ENCODE assay signal across 8 mouse cellular contexts in the genomic region with DNA sequence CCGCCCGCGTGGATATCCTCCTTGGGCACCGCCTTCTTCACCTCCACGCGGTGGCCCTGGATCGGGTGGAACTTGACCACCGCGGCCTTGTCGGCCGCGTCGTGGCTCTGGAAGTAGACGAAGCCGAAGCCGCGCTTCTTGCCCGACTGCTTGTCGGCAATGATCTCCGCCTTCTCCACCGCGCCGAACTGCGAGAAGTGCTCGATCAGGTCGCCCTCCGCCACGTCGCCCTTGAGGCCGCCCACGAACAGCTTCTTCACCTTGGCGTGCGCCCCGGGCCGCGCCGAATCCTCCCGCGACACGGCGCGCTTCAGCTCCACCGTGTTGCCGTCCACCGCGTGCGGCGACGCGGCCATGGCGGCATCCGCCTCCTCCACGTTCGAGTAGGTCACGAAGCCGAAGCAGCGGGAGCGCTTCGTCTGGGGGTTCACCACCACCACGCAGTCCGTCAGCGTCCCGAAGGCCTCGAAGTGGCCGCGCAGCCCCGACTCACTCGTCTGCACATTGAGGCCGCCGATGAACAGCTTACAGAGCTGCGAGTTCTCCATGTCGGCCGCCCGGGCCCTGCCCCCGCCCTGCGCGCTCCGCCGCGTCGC. TPM values are rescaled to one million over a fixed set of nuclear protein-coding genes. Genes with fewer than 3 reads are reported as not detected.
DNase-seq lines count a peak whose midpoint lies in the region; ATAC-seq and TF ChIP-seq lines count a peak whose summit lies in the region.

No protein-coding gene starts in this region.

- peak overlapping the region; percentile 100 for H3K9ac ChIP-seq in embryonic facial prominence, embryonic 11.5 days (replicated peaks; ENCODE audit: low read length)
- peak overlapping the region; percentile 100 for H3K9ac ChIP-seq in kidney, embryonic 16.5 days (replicated peaks; ENCODE audit: low read length)

- ATAC-seq in embryonic facial prominence, embryonic 11.5 days (replicated peaks; ENCODE audit: insufficient number of reproducible peaks, low FRiP score, low TSS enrichment, low read depth), result peak; percentile 25; the same call in 1 of the 2 replicates
- ATAC-seq in kidney, embryonic 16.5 days (ENCODE audit: low FRiP score, low TSS enrichment), result peak; percentile 19
- no peak for ATAC-seq in megakaryocyte progenitor cell, adult 5-6 weeks (replicated peaks; ENCODE audit: poor library complexity)

- H3K27ac ChIP-seq in embryonic facial prominence, embryonic 11.5 days (replicated peaks; ENCODE audit: low read depth, low read length), result peak overlapping the region; percentile 98
- peak overlapping the region; percentile 98 for H3K27ac ChIP-seq in kidney, embryonic 16.5 days (ENCODE audit: low read length)
- H3K27ac ChIP-seq in olfactory bulb, adult 2 months (ENCODE audit: insufficient read depth, low read depth, low read length), result peak overlapping the region; percentile 91

- H3K27me3 ChIP-seq in embryonic facial prominence, embryonic 11.5 days (ENCODE audit: control insufficient read depth, insufficient read depth, low read length), result no peaks in the 10 kb centered on the region
- H3K27me3 ChIP-seq in kidney, embryonic 16.5 days (ENCODE audit: insufficient read depth, low read length), result no peaks in the 10 kb centered on the region

- under 1% methylated on average over 66 of the region's 81 CpGs for WGBS in embryonic facial prominence, embryonic 11.5 days
- under 1% methylated on average over 60 of the region's 81 CpGs for WGBS in kidney, embryonic 16.5 days
- under 1% methylated on average over 81 of the region's 81 CpGs for WGBS in olfactory bulb, adult 2 months

- no peak for TF ChIP-seq POLR2A in olfactory bulb, adult 2 months (IDR thresholded peaks at IDR 0.05; ENCODE audit: insufficient read depth, low read depth, low read length)

- no peaks in the 10 kb centered on the region for H3K36me3 ChIP-seq in embryonic facial prominence, embryonic 11.5 days (replicated peaks; ENCODE audit: control insufficient read depth, insufficient read depth, low read depth, low read length)
- H3K36me3 ChIP-seq in kidney, embryonic 16.5 days (ENCODE audit: insufficient read depth, low read length), result peaks cover 3% of the 10 kb centered on the region; the same call in 1 of the 2 replicates

- H3K4me2 ChIP-seq in embryonic facial prominence, embryonic 11.5 days (ENCODE audit: low read depth, low read length), result peak overlapping the region; percentile 58
- H3K4me2 ChIP-seq in kidney, embryonic 16.5 days (replicated peaks; ENCODE audit: low read depth, low read length), result peak overlapping the region; percentile 78

- no peak for TF ChIP-seq CTCF in olfactory bulb, adult 2 months (IDR thresholded peaks at IDR 0.05; ENCODE audit: insufficient read depth, low read depth, low read length)

- H3K4me3 ChIP-seq in embryonic facial prominence, embryonic 11.5 days (ENCODE audit: low read depth, low read length), result peak overlapping the region; percentile 99
- peak overlapping the region; percentile 92 for H3K4me3 ChIP-seq in kidney, embryonic 16.5 days (ENCODE audit: low read length)
- H3K4me3 ChIP-seq in olfactory bulb, adult 2 months (ENCODE audit: insufficient read depth, low read depth, low read length), result peak overlapping the region; percentile 69

- no peaks in the 10 kb centered on the region for H3K4me1 ChIP-seq in embryonic facial prominence, embryonic 11.5 days (ENCODE audit: control insufficient read depth, insufficient read depth, low read length)
- peaks cover 39% of the 10 kb centered on the region for H3K4me1 ChIP-seq in kidney, embryonic 16.5 days (ENCODE audit: insufficient read depth, low read length)
- H3K4me1 ChIP-seq in olfactory bulb, adult 2 months (ENCODE audit: control insufficient read depth, insufficient read depth, low read length), result no peaks in the 10 kb centered on the region; the same call in 1 of the 2 replicates

- DNase-seq in 416B (ENCODE audit: low read depth) (peak; percentile 48), ES-CJ7 (ENCODE audit: low read depth, low spot score) (peak; percentile 33)
- no peak for DNase-seq in embryonic facial prominence, embryonic 11.5 days (ENCODE audit: low spot score)
- DNase-seq in heart, adult 8-10 months (ENCODE audit: low spot score), result peak; percentile 56
- DNase-seq in lung, adult 18-20 months, result peak; percentile 41 to 61

- no peaks in the 10 kb centered on the region for H3K9me3 ChIP-seq in embryonic facial prominence, embryonic 11.5 days (replicated peaks; ENCODE audit: control insufficient read depth, low read length)
- no peaks in the 10 kb centered on the region for H3K9me3 ChIP-seq in kidney, embryonic 16.5 days (ENCODE audit: low read length)

RNA-seq across cellular contexts. Expression of a gene that starts 0.5 kb away (rescaled TPM):
- 49.7 and 61.2 TPM in 2 replicates for polyA plus RNA-seq in embryonic facial prominence, embryonic 11.5 days (2014; fragmentation: Nextera tagmentation; extraction: Ambion mirVana)
- 10 to 100 TPM; 55.0 to 65.7 (median 60.4) TPM for total RNA-seq in heart, adult 8-10 months (2022)
- polyA plus RNA-seq in kidney, embryonic 16.5 days (2015; fragmentation: Nextera tagmentation; extraction: Ambion mirVana), result 23.2 and 32.9 TPM in 2 replicates
- 114 TPM in 1 of 2 replicates, not detected in the other for polyA plus RNA-seq in olfactory bulb, adult 2 months (2012; ENCODE audit: insufficient read depth, insufficient read length, low replicate concordance, missing spikeins)
- 151 and 162 TPM in 2 replicates for total RNA-seq in megakaryocyte progenitor cell, adult 5-6 weeks (2015)
- 82.5 and 95.8 TPM in 2 replicates for total RNA-seq in megakaryocyte progenitor cell, adult 5-6 weeks (2017)

RNA-seq across cellular contexts. Expression of a gene that starts 14.5 kb away (rescaled TPM):
- polyA plus RNA-seq in embryonic facial prominence, embryonic 11.5 days (2014; fragmentation: Nextera tagmentation; extraction: Ambion mirVana), result 1.8 and 2.1 TPM in 2 replicates
- total RNA-seq in heart, adult 8-10 months (2022), result 1 to 10 TPM; 2.0 to 3.1 (median 2.4) TPM
- 8.2 and 9.2 TPM in 2 replicates for polyA plus RNA-seq in kidney, embryonic 16.5 days (2015; fragmentation: Nextera tagmentation; extraction: Ambion mirVana)
- polyA plus RNA-seq in olfactory bulb, adult 2 months (2012; ENCODE audit: insufficient read depth, insufficient read length, low replicate concordance, missing spikeins), result not detected in 2 replicates
- total RNA-seq in megakaryocyte progenitor cell, adult 5-6 weeks (2015), result 3.4 and 5.1 TPM in 2 replicates
- total RNA-seq in megakaryocyte progenitor cell, adult 5-6 weeks (2017), result 4.0 and 4.6 TPM in 2 replicates

RNA-seq across cellular contexts. Expression of a gene that starts 29.6 kb away (rescaled TPM):
- polyA plus RNA-seq in embryonic facial prominence, embryonic 11.5 days (2014; fragmentation: Nextera tagmentation; extraction: Ambion mirVana), result 41.8 and 44.2 TPM in 2 replicates
- 10 to 100 TPM; 21.2 to 26.2 (median 24.6) TPM for total RNA-seq in heart, adult 8-10 months (2022)
- polyA plus RNA-seq in kidney, embryonic 16.5 days (2015; fragmentation: Nextera tagmentation; extraction: Ambion mirVana), result 38.6 and 39.9 TPM in 2 replicates
- not detected in 2 replicates for polyA plus RNA-seq in olfactory bulb, adult 2 months (2012; ENCODE audit: insufficient read depth, insufficient read length, low replicate concordance, missing spikeins)
- total RNA-seq in megakaryocyte progenitor cell, adult 5-6 weeks (2015), result 46.2 and 52.9 TPM in 2 replicates
- 36.8 and 44.9 TPM in 2 replicates for total RNA-seq in megakaryocyte progenitor cell, adult 5-6 weeks (2017)
